Mouse (Mus musculus) cerebellum, postnatal 14 days (tissue): Measurements from ENCODE around the gene Sema3e.

Experiments
- DNase-seq, 2 experiments: peaks; one replicate each; pipeline ENCODE4 v3.0.0; 2021; ENCODE audit warnings: mixed read lengths in 2 of 2

Gene Sema3e

GRCm38 (mm10) chr5:14025205-14026124 is at the start of gene Sema3e:
Gene Sema3e, plus strand, starts transcription at chr5:14025276.
- DNase-seq = peak; percentile 53 to 66

- no peak for DNase-seq
Measured at GRCm38 (mm10) chr5:13977576-13977975, 47.5 kb upstream of the Sema3e start.

- DNase-seq = no peak
Measured at GRCm38 (mm10) chr5:13979156-13979555, 45.9 kb upstream of the Sema3e start.

- DNase-seq = no peak
Measured at GRCm38 (mm10) chr5:13982417-13983054, 42.5 kb upstream of the Sema3e start.

- DNase-seq = no peak
Measured at GRCm38 (mm10) chr5:13983608-13984007, 41.5 kb upstream of the Sema3e start.

GRCm38 (mm10) chr5:13985669-13986068 is 39.4 kb upstream of the Sema3e start:
- DNase-seq = no peak

- no peak for DNase-seq
Measured at GRCm38 (mm10) chr5:13987123-13987522, 38.0 kb upstream of the Sema3e start.

GRCm38 (mm10) chr5:13988023-13988422 is 37.1 kb upstream of the Sema3e start:
- DNase-seq = no peak

GRCm38 (mm10) chr5:13992734-13993396 is 32.2 kb upstream of the Sema3e start:
- DNase-seq = no peak

- no peak for DNase-seq
Measured at GRCm38 (mm10) chr5:14028341-14028740, 3.3 kb downstream of the Sema3e start.

GRCm38 (mm10) chr5:14030796-14031195 is 5.7 kb downstream of the Sema3e start:
- no peak for DNase-seq

- no peak for DNase-seq
Measured at GRCm38 (mm10) chr5:14032056-14032455, 7.0 kb downstream of the Sema3e start.

- DNase-seq = no peak
Measured at GRCm38 (mm10) chr5:14033302-14033701, 8.2 kb downstream of the Sema3e start.

GRCm38 (mm10) chr5:14038813-14039496 is 13.9 kb downstream of the Sema3e start:
- DNase-seq = peak; percentile 27 to 36

GRCm38 (mm10) chr5:14040208-14040607 is 15.1 kb downstream of the Sema3e start:
- peak in 1 of 2 experiments; percentile 20 for DNase-seq

GRCm38 (mm10) chr5:14043116-14043515 is 18.0 kb downstream of the Sema3e start:
- DNase-seq = no peak

- no peak for DNase-seq
Measured at GRCm38 (mm10) chr5:14043983-14044382, 18.9 kb downstream of the Sema3e start.

GRCm38 (mm10) chr5:14048660-14049059 is 23.6 kb downstream of the Sema3e start:
- no peak for DNase-seq

- no peak for DNase-seq
Measured at GRCm38 (mm10) chr5:14054472-14054871, 29.4 kb downstream of the Sema3e start.

- DNase-seq = no peak
Measured at GRCm38 (mm10) chr5:14059895-14060553, 34.9 kb downstream of the Sema3e start.

- DNase-seq = no peak
Measured at GRCm38 (mm10) chr5:14062918-14063481, 37.9 kb downstream of the Sema3e start.

GRCm38 (mm10) chr5:14073152-14073551 is 48.1 kb downstream of the Sema3e start:
- peak; percentile 17 to 49 for DNase-seq
